Mouse (Mus musculus) limb, embryonic 13.5 days (tissue): ENCODE measurements around the gene Gde1. TPM values are rescaled to one million over a fixed set of nuclear protein-coding genes. Genes with fewer than 3 reads are reported as not detected.

Experiments used
- ATAC-seq: fragments of 200-750 bp; cut with Nextera tagmentation; 2 replicates; pipeline ENCODE4 v1.8.0; 2017; ENCODE audit warnings: low read depth, moderate number of reproducible peaks, moderate TSS enrichment; ENCODE audit not compliant: low FRiP score
- H3K27ac ChIP-seq: fragments of 300-500 bp; sonication (generic); 2 replicates; pipeline ENCODE4 v1.5.1; 2015; ENCODE audit warnings: inconsistent platforms, mild to moderate bottlenecking, moderate library complexity
- H3K27me3 ChIP-seq: fragments of 300-500 bp; sonication (generic); 2 replicates; pipeline ENCODE4 v1.6.1; 2015; ENCODE audit warnings: mild to moderate bottlenecking, inconsistent platforms
- H3K36me3 ChIP-seq: fragments of 300-500 bp; sonication (generic); 2 replicates; pipeline ENCODE4 v1.6.1; 2015; ENCODE audit warnings: inconsistent platforms, mild to moderate bottlenecking, moderate library complexity
- H3K4me1 ChIP-seq: fragments of 300-500 bp; sonication (generic); 2 replicates; pipeline ENCODE4 v1.6.1; 2015; ENCODE audit warnings: inconsistent platforms
- H3K4me2 ChIP-seq: fragments of 300-500 bp; sonication (generic); replicated peaks from 2 replicates; pipeline ENCODE4 v1.6.1; 2015; ENCODE audit warnings: inconsistent platforms, mild to moderate bottlenecking, moderate library complexity
- H3K4me3 ChIP-seq: fragments of 300-500 bp; sonication (generic); 2 replicates; pipeline ENCODE4 v1.5.1; 2015; ENCODE audit warnings: moderate library complexity, mild to moderate bottlenecking, inconsistent platforms
- H3K9ac ChIP-seq: fragments of 300-500 bp; sonication (generic); 2 replicates; pipeline ENCODE4 v1.6.1; 2015; ENCODE audit warnings: mild to moderate bottlenecking, inconsistent platforms
- H3K9me3 ChIP-seq: fragments of 300-500 bp; sonication (generic); 2 replicates; pipeline ENCODE4 v1.6.1; 2016; ENCODE audit warnings: inconsistent platforms
- WGBS: fragments of 180-500 bp; shearing (Covaris S2); methylation state at CpG from one replicate; pipeline ENCODE4 v1.1.7; 2015; 5-methylcytosine and 5-hydroxymethylcytosine counted together
- polyA plus RNA-seq: library from polyadenylated mRNA; unstranded; fragments of >200 nt; fragmentation: Nextera tagmentation; extraction: Ambion mirVana; gene quantifications from 2 replicates; pipeline ENCODE4 v1.2.1, GENCODE M21; 2015

Gene Gde1
- polyA plus RNA-seq, 1 experiment from 2014 or later = 80.4 TPM

- H3K4me1 ChIP-seq = no peaks in the 10 kb centered on the region
- 75% methylated on average over 6 of the region's 6 CpGs for WGBS
- no peaks in the 10 kb centered on the region for H3K9me3 ChIP-seq
- H3K9ac ChIP-seq = no peak overlapping the region
- ATAC-seq = no peak
- no peak overlapping the region for H3K27ac ChIP-seq
- H3K4me3 ChIP-seq = no peak overlapping the region
- H3K4me2 ChIP-seq = no peak overlapping the region
- H3K27me3 ChIP-seq = no peaks in the 10 kb centered on the region
- H3K36me3 ChIP-seq = no peaks in the 10 kb centered on the region
These were observed 52.8 kb downstream of the Gde1 start for GRCm38 (mm10) chr7:118652572-118653295.

GRCm38 (mm10) chr7:118650891-118651290, 54.7 kb downstream of the Gde1 start:
- no peaks in the 10 kb centered on the region for H3K36me3 ChIP-seq
- whole genome bisulfite sequencing = 79% methylated on average over 1 of the region's 1 CpGs
- no peak for ATAC-seq
- H3K9ac ChIP-seq = no peak overlapping the region
- no peak overlapping the region for H3K4me2 ChIP-seq
- no peaks in the 10 kb centered on the region for H3K9me3 ChIP-seq
- no peak overlapping the region for H3K27ac ChIP-seq
- H3K4me3 ChIP-seq = no peak overlapping the region
- no peaks in the 10 kb centered on the region for H3K4me1 ChIP-seq
- H3K27me3 ChIP-seq = no peaks in the 10 kb centered on the region

- no peaks in the 10 kb centered on the region for H3K4me1 ChIP-seq
- no peaks in the 10 kb centered on the region for H3K9me3 ChIP-seq
- no peak overlapping the region for H3K27ac ChIP-seq
- no peak overlapping the region for H3K9ac ChIP-seq
- no peaks in the 10 kb centered on the region for H3K27me3 ChIP-seq
- H3K4me2 ChIP-seq = no peak overlapping the region
- H3K36me3 ChIP-seq = no peaks in the 10 kb centered on the region
- WGBS = 83% methylated on average over 4 of the region's 4 CpGs
- no peak overlapping the region for H3K4me3 ChIP-seq
- ATAC-seq = no peak
These were observed 55.5 kb downstream of the Gde1 start for GRCm38 (mm10) chr7:118650119-118650518.

DNA sequence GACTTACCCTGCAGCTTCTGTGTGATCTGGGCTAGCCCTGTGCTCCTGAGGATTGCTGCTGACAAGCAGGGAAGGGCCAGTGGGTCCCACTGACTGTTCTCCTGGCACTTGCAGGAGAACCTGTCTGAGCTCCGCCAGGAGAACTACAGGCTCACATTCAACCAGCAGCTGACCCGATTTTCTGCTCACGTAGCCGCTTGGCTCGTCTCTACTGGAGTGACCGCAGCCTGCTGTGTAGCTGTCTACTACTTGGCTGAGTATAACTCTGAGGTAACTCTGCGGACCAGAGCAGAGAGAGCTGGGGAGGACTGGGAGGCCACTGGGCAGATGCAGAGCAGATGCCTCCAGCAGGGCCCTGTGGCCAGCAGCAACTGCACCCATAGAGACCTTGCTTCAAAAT, 56.2 kb downstream of the Gde1 start:
- H3K4me3 ChIP-seq = no peak overlapping the region
- H3K36me3 ChIP-seq = no peaks in the 10 kb centered on the region
- H3K4me1 ChIP-seq = no peaks in the 10 kb centered on the region
- no peak overlapping the region for H3K9ac ChIP-seq
- H3K4me2 ChIP-seq = no peak overlapping the region
- no peak overlapping the region for H3K27ac ChIP-seq
- ATAC-seq = no peak
- H3K27me3 ChIP-seq = no peaks in the 10 kb centered on the region
- 83% methylated on average over 7 of the region's 7 CpGs for WGBS
- no peaks in the 10 kb centered on the region for H3K9me3 ChIP-seq

DNA sequence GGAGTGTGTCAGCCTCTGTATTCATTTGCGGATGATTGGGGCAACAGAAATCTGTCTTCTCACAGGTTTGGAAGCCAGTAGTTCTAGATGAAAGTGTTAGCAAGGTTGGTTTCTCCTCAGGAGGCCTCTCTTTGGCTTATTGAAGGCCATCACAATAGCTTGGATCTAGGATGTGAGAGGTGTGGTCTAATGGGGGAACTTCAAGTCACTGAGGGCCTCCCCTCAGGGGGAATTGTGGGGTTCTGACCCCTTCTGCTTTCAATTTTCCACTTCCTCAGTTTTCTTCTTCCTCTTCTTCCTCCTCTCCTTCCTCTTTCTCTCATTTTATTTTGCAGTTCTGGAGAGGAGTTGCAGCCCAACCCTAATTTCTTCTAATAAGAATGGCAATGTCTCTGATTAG, 59.3 kb downstream of the Gde1 start:
- ATAC-seq = no peak
- Histone ChIP-seq H3K4me3 (no peak overlapping the region), H3K9me3 (no peaks in the 10 kb centered on the region), H3K36me3 (no peaks in the 10 kb centered on the region), H3K4me1 (no peaks in the 10 kb centered on the region), H3K27ac (no peak overlapping the region), H3K9ac (no peak overlapping the region), H3K4me2 (no peak overlapping the region), H3K27me3 (no peaks in the 10 kb centered on the region)
- WGBS = 81% methylated on average over 1 of the region's 1 CpGs

Other genes starting within 250 kb of the Gde1 start
- 6.1 and 6.4 TPM in 2 replicates for gene Itpripl2, start 213.8 kb downstream of the Gde1 start, polyA plus RNA-seq
- gene Coq7, start 172.4 kb downstream of the Gde1 start, polyA plus RNA-seq = 86.3 and 96.7 TPM in 2 replicates
- gene Tmc7, start 121.0 kb downstream of the Gde1 start, polyA plus RNA-seq = 3.6 TPM in 2 replicates
- 0.08 and 0.10 TPM in 2 replicates for gene Tmc5, start 108.5 kb downstream of the Gde1 start, polyA plus RNA-seq
- 21.4 and 23.6 TPM in 2 replicates for gene Ccp110, start 6.8 kb upstream of the Gde1 start, polyA plus RNA-seq
- 66.7 and 67.5 TPM in 2 replicates for gene Vps35l, start 34.4 kb upstream of the Gde1 start, polyA plus RNA-seq
- 2.3 TPM in 2 replicates for gene Iqck, start 150.0 kb upstream of the Gde1 start, polyA plus RNA-seq
- gene Knop1, start 150.5 kb upstream of the Gde1 start, polyA plus RNA-seq = 125 and 134 TPM in 2 replicates